Comparison of ENCODE assay signal across 8 mouse cellular contexts in the genomic region with DNA sequence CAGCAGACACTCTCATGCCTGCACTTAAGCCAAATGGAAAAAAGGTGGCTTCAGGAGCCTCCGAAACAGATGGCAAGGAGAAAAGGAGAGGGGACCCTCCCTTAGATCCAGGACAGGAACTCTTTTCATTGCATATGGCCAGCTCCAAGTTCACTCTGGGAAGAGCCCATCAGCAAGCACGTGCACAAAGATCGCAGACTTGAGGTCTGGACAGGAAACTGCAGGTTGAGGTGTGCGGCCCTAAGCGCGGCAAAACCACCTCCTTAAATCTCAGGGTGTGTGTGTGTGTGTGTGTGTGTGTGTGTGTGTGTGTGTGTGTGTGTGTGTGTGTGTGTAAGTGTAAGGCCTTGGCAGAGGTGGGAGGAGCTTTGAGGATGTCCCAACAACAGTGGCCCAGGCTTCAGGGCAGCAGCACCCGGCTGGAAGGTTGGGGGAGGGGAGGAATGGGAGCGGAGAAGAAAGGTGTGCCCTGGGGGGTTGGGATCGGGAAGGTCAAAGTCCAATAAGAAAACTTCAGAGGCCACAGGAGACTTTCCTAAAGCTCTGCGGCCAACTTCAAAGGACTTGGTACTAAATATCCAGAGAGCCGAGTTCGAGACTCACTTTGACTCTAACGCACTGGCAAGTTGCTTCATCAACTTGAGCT. TPM values are rescaled to one million over a fixed set of nuclear protein-coding genes. Genes with fewer than 3 reads are reported as not detected.
A peak's percentile ranks its signal among the peaks of the same experiment; 100 is the strongest.
DNase-seq lines count a peak whose midpoint lies in the region; ATAC-seq and TF ChIP-seq lines count a peak whose summit lies in the region.

No protein-coding gene starts in this region.

- peak overlapping the region; percentile 84 for H3K4me2 ChIP-seq in hindbrain, embryonic 11.5 days (replicated peaks; ENCODE audit: low read depth, low read length)
- peak overlapping the region; percentile 87 for H3K4me2 ChIP-seq in limb, embryonic 13.5 days (replicated peaks)
- H3K4me2 ChIP-seq in neural tube, embryonic 15.5 days: peak overlapping the region; percentile 84

- peak overlapping the region; percentile 87 for H3K27ac ChIP-seq in ES-E14 (ENCODE audit: insufficient read depth, low read depth, low read length, poor library complexity, severe bottlenecking)
- H3K27ac ChIP-seq in hindbrain, embryonic 11.5 days (ENCODE audit: low read depth, low read length): no peak overlapping the region
- no peak overlapping the region for H3K27ac ChIP-seq in limb, embryonic 13.5 days
- H3K27ac ChIP-seq in neural tube, embryonic 15.5 days (replicated peaks): no peak overlapping the region

- in situ Hi-C loops in ES-E14 (cut with MboI; ENCODE audit: low sequenced_read_pairs in 2 of 2, unreplicated experiment in 2 of 2): no loop called here

- H3K4me3 ChIP-seq in ES-E14 (ENCODE audit: insufficient read depth in 1 of 2, low read depth in 1 of 2, low read length in 2 of 2, poor library complexity in 1 of 2, severe bottlenecking in 1 of 2): peak overlapping the region; percentile 76 to 92
- H3K4me3 ChIP-seq in hindbrain, embryonic 11.5 days (ENCODE audit: low read depth, low read length): peak overlapping the region; percentile 65; the same call in 1 of the 2 replicates
- peak overlapping the region; percentile 69 for H3K4me3 ChIP-seq in limb, embryonic 13.5 days
- peak overlapping the region; percentile 67 for H3K4me3 ChIP-seq in neural tube, embryonic 15.5 days (replicated peaks)

- peaks cover 22% of the 10 kb centered on the region for H3K36me3 ChIP-seq in ES-E14 (ENCODE audit: control insufficient read depth, insufficient read depth, low read length, poor library complexity, severe bottlenecking)
- no peaks in the 10 kb centered on the region for H3K36me3 ChIP-seq in hindbrain, embryonic 11.5 days (ENCODE audit: control insufficient read depth, insufficient read depth, low read length)
- no peaks in the 10 kb centered on the region for H3K36me3 ChIP-seq in limb, embryonic 13.5 days
- H3K36me3 ChIP-seq in neural tube, embryonic 15.5 days: no peaks in the 10 kb centered on the region

- H3K9ac ChIP-seq in ES-E14 (ENCODE audit: insufficient read depth, low read depth, low read length, poor library complexity, severe bottlenecking): peak overlapping the region; percentile 77
- no peak overlapping the region for H3K9ac ChIP-seq in hindbrain, embryonic 11.5 days (ENCODE audit: low read depth, low read length)
- H3K9ac ChIP-seq in limb, embryonic 13.5 days: no peak overlapping the region
- peak overlapping the region; percentile 70; the same call in 1 of the 2 replicates for H3K9ac ChIP-seq in neural tube, embryonic 15.5 days (replicated peaks)

- peaks cover 20% of the 10 kb centered on the region for H3K27me3 ChIP-seq in hindbrain, embryonic 11.5 days (ENCODE audit: control insufficient read depth, insufficient read depth, low read length)
- H3K27me3 ChIP-seq in limb, embryonic 13.5 days: peaks cover 52% of the 10 kb centered on the region
- H3K27me3 ChIP-seq in neural tube, embryonic 15.5 days (replicated peaks): peaks cover 12% of the 10 kb centered on the region

- ATAC-seq in hindbrain, embryonic 11.5 days (ENCODE audit: low FRiP score): no peak
- no peak for ATAC-seq in limb, embryonic 13.5 days (ENCODE audit: low FRiP score, low read depth)
- no peak for ATAC-seq in neural tube, embryonic 15.5 days (ENCODE audit: low FRiP score)

- H3K4me1 ChIP-seq in ES-E14 (ENCODE audit: control insufficient read depth in 2 of 2, insufficient read depth in 2 of 2, low read length in 2 of 2, poor library complexity in 1 of 2): peaks cover 8 to 11% of the 10 kb centered on the region in 2 experiments
- H3K4me1 ChIP-seq in hindbrain, embryonic 11.5 days (replicated peaks; ENCODE audit: control insufficient read depth, insufficient read depth, low read length): peaks cover 5% of the 10 kb centered on the region
- peaks cover 34% of the 10 kb centered on the region for H3K4me1 ChIP-seq in limb, embryonic 13.5 days
- H3K4me1 ChIP-seq in neural tube, embryonic 15.5 days: peaks cover 47% of the 10 kb centered on the region

- WGBS in hindbrain, embryonic 11.5 days: 16% methylated on average over 13 of the region's 13 CpGs
- WGBS in limb, embryonic 13.5 days: 18% methylated on average over 13 of the region's 13 CpGs
- whole genome bisulfite sequencing in neural tube, embryonic 15.5 days: 26% methylated on average over 13 of the region's 13 CpGs

- H3K9me3 ChIP-seq in ES-E14 (ENCODE audit: control insufficient read depth, insufficient read depth, low read depth, low read length): no peaks in the 10 kb centered on the region
- no peaks in the 10 kb centered on the region for H3K9me3 ChIP-seq in hindbrain, embryonic 11.5 days (ENCODE audit: control insufficient read depth, low read length)
- H3K9me3 ChIP-seq in limb, embryonic 13.5 days: no peaks in the 10 kb centered on the region
- H3K9me3 ChIP-seq in neural tube, embryonic 15.5 days (replicated peaks): no peaks in the 10 kb centered on the region

- peak; percentile 69 for DNase-seq in cerebellum, adult 11-12 months
- DNase-seq in cerebellum, postnatal 4 days (ENCODE audit: low spot score in 2 of 2): no peak
- DNase-seq in ES-E14 (ENCODE audit: low read depth, low spot score): peak; percentile 87
- DNase-seq in hindbrain, embryonic 11.5 days (ENCODE audit: low spot score): no peak
- DNase-seq in frontal cortex, adult 2 months (ENCODE audit: extremely low spot score in 1 of 2, low spot score in 1 of 2): no peak
- no peak for DNase-seq in frontal cortex, postnatal 14 days (ENCODE audit: low spot score in 2 of 2)

TF ChIP-seq in ES-E14, 5 proteins besides CTCF, POLR2A, EP300 and RAD21:
- TF ChIP-seq MAFK (IDR thresholded peaks at IDR 0.05; ENCODE audit: insufficient read depth, low read depth, low read length): no peak
- no peak for TF ChIP-seq ZC3H11A (IDR thresholded peaks at IDR 0.05; ENCODE audit: borderline replicate concordance, low read depth, low read length)
- TF ChIP-seq CHD2 (IDR thresholded peaks at IDR 0.05; ENCODE audit: low read depth, low read length): no peak
- TF ChIP-seq ZNF384 (IDR thresholded peaks at IDR 0.05; ENCODE audit: low read depth, low read length): no peak
- no peak for TF ChIP-seq HCFC1 (IDR thresholded peaks at IDR 0.05; ENCODE audit: borderline replicate concordance, insufficient read depth, low read length)

RNA-seq across cellular contexts. Expression of a gene that starts 39.3 kb away (rescaled TPM):
- 171 and 233 TPM in 2 replicates for total RNA-seq in ES-E14 (2012; rRNA removed)
- polyA plus RNA-seq in hindbrain, embryonic 11.5 days (2014; fragmentation: Nextera tagmentation; extraction: Ambion mirVana): 1.7 and 2.2 TPM in 2 replicates
- polyA plus RNA-seq in limb, embryonic 13.5 days (2015; fragmentation: Nextera tagmentation; extraction: Ambion mirVana): 1.8 and 2.2 TPM in 2 replicates
- polyA plus RNA-seq in neural tube, embryonic 15.5 days (2015; fragmentation: Nextera tagmentation; extraction: Ambion mirVana): 4.1 and 4.6 TPM in 2 replicates
- polyA plus RNA-seq in frontal cortex, adult 2 months (2012; rRNA removed): 58.6 TPM in 2 replicates

RNA-seq across cellular contexts. Expression of a gene that starts 40.2 kb away (rescaled TPM):
- 39.9 and 42.4 TPM in 2 replicates for total RNA-seq in ES-E14 (2012; rRNA removed)
- polyA plus RNA-seq in hindbrain, embryonic 11.5 days (2014; fragmentation: Nextera tagmentation; extraction: Ambion mirVana): 6.0 and 9.3 TPM in 2 replicates
- 13.5 and 14.1 TPM in 2 replicates for polyA plus RNA-seq in limb, embryonic 13.5 days (2015; fragmentation: Nextera tagmentation; extraction: Ambion mirVana)
- polyA plus RNA-seq in neural tube, embryonic 15.5 days (2015; fragmentation: Nextera tagmentation; extraction: Ambion mirVana): 4.8 and 44.4 TPM in 2 replicates
- 7.1 and 7.4 TPM in 2 replicates for polyA plus RNA-seq in frontal cortex, adult 2 months (2012; rRNA removed)

Comparison
In these comparisons a context has a peak if more than half of its experiments do, and no peak if none do; other contexts are left out.
1. DNase-seq: peak in cerebellum, adult 11-12 months (single experiment) and ES-E14 (single experiment); none in cerebellum, postnatal 4 days (0 of 2), hindbrain, embryonic 11.5 days (single experiment), frontal cortex, adult 2 months (0 of 2) and frontal cortex, postnatal 14 days (0 of 2).
2. H3K9ac ChIP-seq: peak in ES-E14 (single experiment) and neural tube, embryonic 15.5 days (single experiment); none in hindbrain, embryonic 11.5 days (single experiment) and limb, embryonic 13.5 days (single experiment).
3. RNA of a gene that starts 39.3 kb away (polyA plus RNA-seq): 58.6 TPM in frontal cortex, adult 2 months; 4.1 to 4.6 TPM in neural tube, embryonic 15.5 days, 1.8 to 2.2 TPM in limb, embryonic 13.5 days and 1.7 to 2.2 TPM in hindbrain, embryonic 11.5 days; every median in the first group is over 10 times any median in the second.
4. Peak in every context shown above with its lines, with median percentiles within 50 percentile points of each other: H3K4me3 ChIP-seq and H3K4me2 ChIP-seq.